Comparison of ENCODE assay signal across 8 mouse cellular contexts in the genomic region with DNA sequence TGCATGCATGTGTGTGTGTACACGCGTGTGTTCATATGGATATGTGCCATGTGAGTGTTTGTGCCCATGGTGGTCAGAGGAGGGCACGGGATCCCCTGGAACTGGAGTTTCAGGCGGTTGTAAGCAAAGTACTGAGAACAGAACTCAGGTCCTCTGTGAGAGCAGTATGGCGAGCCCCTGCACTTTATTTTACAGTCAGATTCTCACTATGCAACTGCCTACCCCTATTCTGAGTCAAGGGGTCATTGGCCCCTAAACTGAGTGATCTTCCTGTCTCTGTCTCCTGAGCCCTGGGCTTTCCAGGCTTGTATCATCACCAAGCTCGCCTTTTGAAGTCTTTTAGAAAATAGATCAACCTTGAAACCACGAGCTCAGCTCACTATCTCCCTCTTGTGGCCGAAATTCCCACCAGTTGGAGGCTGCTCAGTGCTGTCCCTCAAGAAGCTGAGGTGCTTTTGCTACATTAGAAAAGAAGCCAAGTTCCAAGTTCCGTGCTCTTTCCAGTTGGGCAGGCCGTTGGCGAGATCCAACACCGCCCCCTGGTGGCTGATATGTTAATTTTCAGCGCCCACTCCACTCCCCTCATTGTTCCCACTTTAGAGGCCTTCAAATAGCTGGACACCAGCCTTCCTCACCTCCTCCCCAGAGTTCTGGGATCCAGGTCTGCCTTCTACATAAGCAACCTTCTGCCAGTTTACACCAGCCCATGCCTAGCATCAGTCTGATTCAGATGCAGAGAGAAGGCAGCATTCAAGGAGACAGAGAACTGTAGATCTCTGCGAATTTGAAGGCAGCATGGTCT. TPM values are rescaled to one million over a fixed set of nuclear protein-coding genes. Genes with fewer than 3 reads are reported as not detected.
DNase-seq lines count a peak whose midpoint lies in the region; ATAC-seq lines count a peak whose summit lies in the region.

No protein-coding gene starts in this region.

- 49% methylated on average over 14 of the region's 14 CpGs for WGBS in hindbrain, embryonic 11.5 days
- WGBS in lung, embryonic 16.5 days: 48% methylated on average over 14 of the region's 14 CpGs

- no peak overlapping the region for H3K4me2 ChIP-seq in hindbrain, embryonic 11.5 days (replicated peaks; ENCODE audit: low read depth, low read length)
- no peak overlapping the region for H3K4me2 ChIP-seq in lung, embryonic 16.5 days (ENCODE audit: low read depth, low read length)

- peak; percentile 95 for DNase-seq in MEL-GATA-1-ER (ENCODE audit: extremely low read depth, low read depth)
- DNase-seq in cerebellum, adult 11-12 months: peak; percentile 29
- DNase-seq in forelimb bud, embryonic 11.5 days (ENCODE audit: low read depth, low spot score): peak; percentile 86
- peak; percentile 84 for DNase-seq in hindbrain, embryonic 11.5 days (ENCODE audit: low spot score)
- peak; percentile 51 for DNase-seq in layer of hippocampus, adult 9-11 months
- DNase-seq in ovary, postnatal 36 days (ENCODE audit: low spot score): peak; percentile 72
- peak; percentile 75 for DNase-seq in thymus, postnatal 25 days

- H3K27ac ChIP-seq in hindbrain, embryonic 11.5 days (ENCODE audit: low read depth, low read length): no peak overlapping the region
- H3K27ac ChIP-seq in lung, embryonic 16.5 days (ENCODE audit: low read length): peak overlapping the region; percentile 37

- no peaks in the 10 kb centered on the region for H3K36me3 ChIP-seq in hindbrain, embryonic 11.5 days (ENCODE audit: control insufficient read depth, insufficient read depth, low read length)
- no peaks in the 10 kb centered on the region for H3K36me3 ChIP-seq in lung, embryonic 16.5 days (ENCODE audit: control insufficient read depth, insufficient read depth, low read length)

- H3K9ac ChIP-seq in hindbrain, embryonic 11.5 days (ENCODE audit: low read depth, low read length): no peak overlapping the region
- H3K9ac ChIP-seq in lung, embryonic 16.5 days (ENCODE audit: low read length): no peak overlapping the region

- no peaks in the 10 kb centered on the region for H3K9me3 ChIP-seq in hindbrain, embryonic 11.5 days (ENCODE audit: control insufficient read depth, low read length)
- H3K9me3 ChIP-seq in lung, embryonic 16.5 days (ENCODE audit: control insufficient read depth, low read length): no peaks in the 10 kb centered on the region

- no peaks in the 10 kb centered on the region for H3K27me3 ChIP-seq in hindbrain, embryonic 11.5 days (ENCODE audit: control insufficient read depth, insufficient read depth, low read length)
- no peaks in the 10 kb centered on the region for H3K27me3 ChIP-seq in lung, embryonic 16.5 days (ENCODE audit: control insufficient read depth, insufficient read depth, low read depth, low read length)

- no peak overlapping the region for H3K4me3 ChIP-seq in hindbrain, embryonic 11.5 days (ENCODE audit: low read depth, low read length)
- no peak overlapping the region for H3K4me3 ChIP-seq in lung, embryonic 16.5 days (ENCODE audit: low read length)

- no peaks in the 10 kb centered on the region for H3K4me1 ChIP-seq in hindbrain, embryonic 11.5 days (replicated peaks; ENCODE audit: control insufficient read depth, insufficient read depth, low read length)
- H3K4me1 ChIP-seq in lung, embryonic 16.5 days (replicated peaks; ENCODE audit: control insufficient read depth, insufficient read depth, low read length): no peaks in the 10 kb centered on the region

- no peak for ATAC-seq in hindbrain, embryonic 11.5 days (ENCODE audit: low FRiP score)
- peak; percentile 89 for ATAC-seq in lung, embryonic 16.5 days (ENCODE audit: low read depth)

RNA-seq across cellular contexts. Expression of a gene that starts 16.4 kb away (rescaled TPM):
- 0.10 TPM in 1 of 2 replicates, not detected in the other for polyA plus RNA-seq in hindbrain, embryonic 11.5 days (2014; fragmentation: Nextera tagmentation; extraction: Ambion mirVana)
- not detected in 2 replicates for polyA plus RNA-seq in lung, embryonic 16.5 days (2015; fragmentation: Nextera tagmentation; extraction: Ambion mirVana)

RNA-seq across cellular contexts. Expression of a gene that starts 29.9 kb away (rescaled TPM):
- polyA plus RNA-seq in hindbrain, embryonic 11.5 days (2014; fragmentation: Nextera tagmentation; extraction: Ambion mirVana): 19.3 and 22.3 TPM in 2 replicates
- 29.5 and 33.7 TPM in 2 replicates for polyA plus RNA-seq in lung, embryonic 16.5 days (2015; fragmentation: Nextera tagmentation; extraction: Ambion mirVana)

RNA-seq across cellular contexts. Expression of a gene that starts 32.8 kb away (rescaled TPM):
- polyA plus RNA-seq in hindbrain, embryonic 11.5 days (2014; fragmentation: Nextera tagmentation; extraction: Ambion mirVana): 1.7 and 3.8 TPM in 2 replicates
- 29.7 and 33.9 TPM in 2 replicates for polyA plus RNA-seq in lung, embryonic 16.5 days (2015; fragmentation: Nextera tagmentation; extraction: Ambion mirVana)

RNA-seq across cellular contexts. Expression of a gene that starts 36.0 kb away (rescaled TPM):
- polyA plus RNA-seq in hindbrain, embryonic 11.5 days (2014; fragmentation: Nextera tagmentation; extraction: Ambion mirVana): not detected in 2 replicates
- polyA plus RNA-seq in lung, embryonic 16.5 days (2015; fragmentation: Nextera tagmentation; extraction: Ambion mirVana): 0.24 and 0.39 TPM in 2 replicates

Comparison
In these comparisons a context has a peak if more than half of its experiments do, and no peak if none do; other contexts are left out.
1. DNase-seq: peak in every context shown above with its lines; median percentile 95 in MEL-GATA-1-ER; 86 in forelimb bud, embryonic 11.5 days; 84 in hindbrain, embryonic 11.5 days; 75 in thymus, postnatal 25 days; 72 in ovary, postnatal 36 days; 51 in layer of hippocampus, adult 9-11 months; 29 in cerebellum, adult 11-12 months.